Mouse (Mus musculus) megakaryocyte progenitor cell, adult 5-6 weeks (primary cell): ENCODE data around the gene Olfr1265. TPM values are rescaled to one million over a fixed set of nuclear protein-coding genes. Genes with fewer than 3 reads are reported as not detected.

Experiments used
- ATAC-seq: replicated peaks from 2 replicates; pipeline ENCODE4 v1.8.0; 2016; ENCODE audit warnings: mild to moderate bottlenecking, moderate TSS enrichment, inconsistent platforms; ENCODE audit not compliant: poor library complexity
- total RNA-seq, 2 experiments: library from RNA; stranded (forward) in 1 of 2; stranded (reverse) in 1 of 2; fragments of 157-497, 149-512 nt in 1 of 2; fragments of 200-1000 nt in 1 of 2; gene quantifications; 2 replicates each; pipeline versions ENCODE4 v1.2.3 to v1.2.4; 2015 to 2017

The Olfr1265 gene
- total RNA-seq (2015) (not detected in 2 replicates), total RNA-seq (2017) (not detected in 2 replicates)

- ATAC-seq, result no peak
These were observed at the start of gene Olfr1265 for GRCm38 (mm10) chr2:90035037-90035436. Gene Olfr1265 (plus strand): TSS chr2:90035337.

DNA sequence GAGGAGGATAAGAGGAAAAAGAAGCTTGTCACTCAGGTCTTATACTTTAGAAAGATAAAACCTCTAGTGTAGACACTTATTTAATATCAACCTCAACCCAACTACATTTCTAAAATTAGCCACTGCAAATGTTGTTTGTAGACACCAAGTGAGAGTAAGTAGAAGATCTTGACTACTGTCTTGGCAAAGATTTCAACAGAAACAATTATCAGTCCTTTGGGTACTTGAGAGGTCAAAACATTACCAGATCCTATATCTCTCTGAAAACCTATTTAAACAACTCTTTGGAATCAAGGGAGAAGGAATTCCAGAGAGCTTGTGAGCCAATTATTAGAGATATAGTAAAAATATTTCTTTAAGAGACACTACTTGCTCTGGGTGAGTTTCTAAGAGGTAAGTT, 44.2 kb upstream of the Olfr1265 start, which contains the start of gene Olfr1261:
TSS of gene Olfr1261 (plus strand) at position 301 of the 400 bp plus-strand sequence.
- no peak for ATAC-seq

DNA sequence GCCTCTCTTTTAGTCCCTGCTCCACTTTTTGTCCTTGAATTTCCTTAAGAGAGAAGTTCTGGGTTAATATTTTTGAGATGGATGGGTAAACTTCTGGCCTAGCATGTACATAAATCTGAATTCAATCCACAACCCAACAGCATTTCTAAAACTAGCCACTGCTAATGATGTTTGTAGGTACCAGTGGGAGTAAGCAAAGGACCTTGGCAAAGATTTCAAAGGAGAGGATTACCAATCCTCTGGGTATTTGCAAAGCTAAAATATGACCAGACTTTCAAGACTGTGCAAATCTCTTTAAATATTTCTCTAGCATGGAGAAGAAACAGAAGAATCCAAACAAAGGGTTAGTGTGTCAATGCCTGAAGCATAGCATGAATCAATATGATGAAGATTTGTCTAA, 35.3 kb upstream of the Olfr1265 start, which contains the start of gene Olfr1262:
TSS of gene Olfr1262 (plus strand) at position 301 of the 400 bp plus-strand sequence.
- ATAC-seq, result no peak

DNA sequence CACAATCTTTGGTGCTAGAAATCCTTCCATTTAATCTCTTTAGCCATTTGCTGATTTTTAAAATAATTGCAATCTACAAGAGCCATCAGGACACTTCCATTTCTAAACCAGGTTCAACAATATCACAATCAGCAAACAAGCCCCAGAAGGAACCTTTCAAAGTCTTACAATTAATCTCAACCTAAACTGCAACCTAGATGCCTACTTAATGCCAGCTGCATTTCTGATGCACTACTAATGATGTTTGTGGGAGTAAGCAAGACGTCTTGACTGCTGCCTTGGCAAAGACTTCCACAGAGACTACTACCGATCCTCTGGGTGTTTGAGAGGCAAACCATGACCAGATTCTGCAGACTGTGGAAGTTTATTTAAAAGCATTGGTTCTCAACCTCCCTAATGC, 23.3 kb upstream of the Olfr1265 start, which contains the start of gene Olfr1263:
TSS of gene Olfr1263 (plus strand) at position 301 of the 400 bp plus-strand sequence.
- no peak for ATAC-seq

DNA sequence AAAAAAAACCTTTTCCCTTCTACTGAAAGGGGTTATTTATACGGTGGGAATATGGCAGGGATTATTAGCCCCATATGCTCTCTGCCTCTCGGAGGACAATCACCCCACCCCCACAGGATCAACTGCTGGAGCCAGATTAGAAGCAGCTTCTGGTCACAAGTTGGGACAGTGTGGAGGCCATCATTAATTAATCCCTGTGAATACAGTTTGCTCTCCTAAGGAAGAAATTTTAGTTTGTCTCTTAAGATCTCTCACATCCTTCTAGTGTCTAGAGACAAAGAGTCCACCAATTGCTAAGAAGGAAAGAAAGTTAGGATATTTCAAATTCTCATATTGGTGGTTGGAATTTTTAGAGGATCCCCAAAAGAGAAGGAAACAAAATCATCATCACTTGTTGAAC, 9.7 kb upstream of the Olfr1265 start, which contains the start of gene Olfr1264:
TSS of gene Olfr1264 (minus strand) at position 101 of the 400 bp plus-strand sequence.
- ATAC-seq, result no peak

DNA sequence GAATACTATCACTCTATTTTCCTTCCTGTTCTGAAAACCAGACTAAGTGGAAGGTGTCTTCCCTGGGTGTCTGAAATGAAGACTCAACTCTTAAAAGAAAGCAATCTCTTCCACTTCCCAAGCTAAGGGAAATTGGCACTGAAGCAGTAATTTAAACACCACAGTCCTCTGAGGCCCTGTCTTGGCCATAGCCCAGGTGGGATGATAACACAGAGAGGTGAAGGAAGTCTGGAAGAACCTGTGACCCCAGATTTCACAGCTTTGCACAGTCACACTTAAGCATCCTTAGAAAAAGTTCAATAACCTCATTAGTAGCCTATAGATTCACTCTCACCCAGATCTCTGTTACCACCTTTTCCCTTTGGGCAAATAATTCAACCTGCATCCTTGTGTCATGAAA, 28.4 kb downstream of the Olfr1265 start, which contains the start of gene Olfr140:
TSS of gene Olfr140 (minus strand) at position 101 of the 400 bp plus-strand sequence.
- ATAC-seq, result no peak

- no peak for ATAC-seq
These were observed 34.9 kb downstream of the Olfr1265 start for GRCm38 (mm10) chr2:90070065-90070464.

Other genes starting within 250 kb of the Olfr1265 start
- gene Olfr1254, start 241.7 kb upstream of the Olfr1265 start, total RNA-seq (2015), result not detected in 2 replicates
- gene Olfr1254, start 241.7 kb upstream of the Olfr1265 start, total RNA-seq (2017), result not detected in 2 replicates
- not detected in 2 replicates for gene Olfr1255, start 223.3 kb upstream of the Olfr1265 start, total RNA-seq (2015)
- not detected in 2 replicates for gene Olfr1255, start 223.3 kb upstream of the Olfr1265 start, total RNA-seq (2017)
- gene Olfr1256, start 193.8 kb upstream of the Olfr1265 start, total RNA-seq (2015), result not detected in 2 replicates
- not detected in 2 replicates for gene Olfr1256, start 193.8 kb upstream of the Olfr1265 start, total RNA-seq (2017)
- not detected in 2 replicates for gene Olfr48, start 187.1 kb upstream of the Olfr1265 start, total RNA-seq (2015)
- gene Olfr48, start 187.1 kb upstream of the Olfr1265 start, total RNA-seq (2017), result not detected in 2 replicates
- gene Olfr1257, start 156.9 kb upstream of the Olfr1265 start, total RNA-seq (2015), result not detected in 2 replicates
- gene Olfr1257, start 156.9 kb upstream of the Olfr1265 start, total RNA-seq (2017), result not detected in 2 replicates
- not detected in 2 replicates for gene Olfr1258, start 108.0 kb upstream of the Olfr1265 start, total RNA-seq (2015)
- gene Olfr1258, start 108.0 kb upstream of the Olfr1265 start, total RNA-seq (2017), result not detected in 2 replicates
- not detected in 2 replicates for gene Olfr1259, start 86.7 kb upstream of the Olfr1265 start, total RNA-seq (2015)
- not detected in 2 replicates for gene Olfr1259, start 86.7 kb upstream of the Olfr1265 start, total RNA-seq (2017)
- not detected in 2 replicates for gene Olfr1260, start 61.0 kb upstream of the Olfr1265 start, total RNA-seq (2015)
- not detected in 2 replicates for gene Olfr1260, start 61.0 kb upstream of the Olfr1265 start, total RNA-seq (2017)
- gene Olfr1261, start 44.1 kb upstream of the Olfr1265 start, total RNA-seq (2015), result not detected in 2 replicates
- not detected in 2 replicates for gene Olfr1261, start 44.1 kb upstream of the Olfr1265 start, total RNA-seq (2017)
- gene Olfr1262, start 35.2 kb upstream of the Olfr1265 start, total RNA-seq (2015), result not detected in 2 replicates
- not detected in 2 replicates for gene Olfr1262, start 35.2 kb upstream of the Olfr1265 start, total RNA-seq (2017)
- gene Olfr1263, start 23.2 kb upstream of the Olfr1265 start, total RNA-seq (2015), result not detected in 2 replicates
- gene Olfr1263, start 23.2 kb upstream of the Olfr1265 start, total RNA-seq (2017), result not detected in 2 replicates
- not detected in 2 replicates for gene Olfr1264, start 9.8 kb upstream of the Olfr1265 start, total RNA-seq (2015)
- not detected in 2 replicates for gene Olfr1264, start 9.8 kb upstream of the Olfr1265 start, total RNA-seq (2017)
- gene Olfr140, start 28.3 kb downstream of the Olfr1265 start, total RNA-seq (2015), result not detected in 2 replicates
- not detected in 2 replicates for gene Olfr140, start 28.3 kb downstream of the Olfr1265 start, total RNA-seq (2017)
- not detected in 2 replicates for gene Olfr1269, start 86.1 kb downstream of the Olfr1265 start, total RNA-seq (2015)
- not detected in 2 replicates for gene Olfr1269, start 86.1 kb downstream of the Olfr1265 start, total RNA-seq (2017)
- not detected in 2 replicates for gene Olfr32, start 107.0 kb downstream of the Olfr1265 start, total RNA-seq (2015)
- not detected in 2 replicates for gene Olfr32, start 107.0 kb downstream of the Olfr1265 start, total RNA-seq (2017)
- gene Olfr1270, start 117.8 kb downstream of the Olfr1265 start, total RNA-seq (2015), result not detected in 2 replicates
- gene Olfr1270, start 117.8 kb downstream of the Olfr1265 start, total RNA-seq (2017), result not detected in 2 replicates
- gene Olfr1506, start 189.2 kb downstream of the Olfr1265 start, total RNA-seq (2015), result not detected in 2 replicates
- not detected in 2 replicates for gene Olfr1506, start 189.2 kb downstream of the Olfr1265 start, total RNA-seq (2017)
- gene Olfr142, start 222.3 kb downstream of the Olfr1265 start, total RNA-seq (2015), result not detected in 2 replicates
- not detected in 2 replicates for gene Olfr142, start 222.3 kb downstream of the Olfr1265 start, total RNA-seq (2017)
- not detected in 2 replicates for gene Olfr1271, start 235.7 kb downstream of the Olfr1265 start, total RNA-seq (2015)
- gene Olfr1271, start 235.7 kb downstream of the Olfr1265 start, total RNA-seq (2017), result not detected in 2 replicates